Mouse (Mus musculus) brain, embryonic 14.5 days (tissue): ENCODE measurements around the gene Cntfr. TPM values are rescaled to one million over a fixed set of nuclear protein-coding genes. Genes with fewer than 3 reads are reported as not detected.
A peak's percentile ranks its signal among the peaks of the same experiment; 100 is the strongest.

Experiments
- DNase-seq: peaks from one replicate; pipeline ENCODE4 v3.0.0-alpha.2; 2011; ENCODE audit warnings: low read depth
- CTCF ChIP-seq: fragments of 200-500 bp; IDR thresholded peaks from 2 replicates; pipeline ENCODE4 v1.5.1; 2012; ENCODE audit warnings: inconsistent platforms, mild to moderate bottlenecking, moderate library complexity, borderline replicate concordance; ENCODE audit not compliant: insufficient read depth, insufficient read length; ENCODE audit errors: extremely low read depth
- POLR2A ChIP-seq: fragments of 200-500 bp; IDR thresholded peaks from 2 replicates; pipeline ENCODE4 v1.6.1; 2012; ENCODE audit warnings: mild to moderate bottlenecking, inconsistent platforms, borderline replicate concordance; ENCODE audit not compliant: poor library complexity, insufficient read depth, insufficient read length, severe bottlenecking; ENCODE audit errors: extremely low read depth
- polyA plus RNA-seq: library from polyadenylated mRNA; depleted of rRNA; stranded (reverse); fragments of >200 nt; gene quantifications from 2 replicates; pipeline ENCODE4 v1.2.3, GENCODE M21; 2012

Cntfr gene
- polyA plus RNA-seq, 1 experiment = 109 TPM

DNA sequence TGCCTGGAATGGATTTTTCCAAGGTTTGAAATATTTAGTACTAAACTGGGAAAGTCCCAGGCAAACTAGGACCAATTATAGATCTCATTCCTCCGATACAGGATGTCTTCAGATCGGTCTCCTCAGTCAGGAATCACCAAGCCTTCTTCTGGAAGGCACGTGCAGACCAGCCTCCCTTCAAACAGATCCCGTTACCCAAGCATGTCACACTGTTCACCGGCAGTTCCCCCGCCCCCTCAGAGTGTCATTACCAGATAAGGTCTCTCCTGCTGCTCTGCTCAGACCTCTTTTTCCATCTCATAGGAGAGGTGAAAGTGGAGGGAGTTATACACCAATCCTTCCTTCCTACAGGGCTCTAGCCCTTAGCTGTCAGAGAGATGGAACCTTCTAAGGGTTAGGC is 43.2 kb downstream of the Cntfr start:
- no peak for DNase-seq
- TF ChIP-seq CTCF (no peak), POLR2A (no peak)

- peak; percentile 88 for DNase-seq
- TF ChIP-seq CTCF = peak; percentile 82
- no peak for TF ChIP-seq POLR2A
Measured at GRCm38 (mm10) chr4:41653296-41653695, 43.6 kb downstream of the Cntfr start.

DNA sequence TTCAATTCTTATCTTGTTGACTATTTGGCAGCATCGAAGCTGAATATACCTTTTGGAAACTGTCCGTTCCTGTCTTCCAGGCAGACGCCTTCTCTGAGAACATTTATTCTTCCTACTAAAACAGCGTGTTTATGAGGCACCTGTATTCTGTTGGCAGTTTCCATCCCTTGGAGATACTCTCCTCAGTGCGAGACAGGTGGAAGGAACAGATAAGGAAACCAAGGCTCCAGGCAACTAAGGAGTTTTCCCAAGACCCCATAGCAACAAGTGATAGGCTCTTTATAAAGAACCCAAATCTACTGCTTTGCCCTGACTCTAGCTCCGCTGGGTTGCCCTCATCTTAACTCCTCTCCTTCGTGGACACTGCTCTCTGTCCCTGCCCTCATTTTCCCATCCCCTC is 48.3 kb downstream of the Cntfr start:
- DNase-seq = no peak
- TF ChIP-seq POLR2A = no peak
- no peak for TF ChIP-seq CTCF

- no peak for DNase-seq
- no peak for TF ChIP-seq POLR2A
- TF ChIP-seq CTCF = no peak
Measured at GRCm38 (mm10) chr4:41648157-41648556, 48.7 kb downstream of the Cntfr start.

- TF ChIP-seq POLR2A = no peak
- TF ChIP-seq CTCF = peak; percentile 52; the same call in 1 of the 2 replicates
- peak; percentile 65 for DNase-seq
Measured at GRCm38 (mm10) chr4:41645488-41645887, 51.4 kb downstream of the Cntfr start.

DNA sequence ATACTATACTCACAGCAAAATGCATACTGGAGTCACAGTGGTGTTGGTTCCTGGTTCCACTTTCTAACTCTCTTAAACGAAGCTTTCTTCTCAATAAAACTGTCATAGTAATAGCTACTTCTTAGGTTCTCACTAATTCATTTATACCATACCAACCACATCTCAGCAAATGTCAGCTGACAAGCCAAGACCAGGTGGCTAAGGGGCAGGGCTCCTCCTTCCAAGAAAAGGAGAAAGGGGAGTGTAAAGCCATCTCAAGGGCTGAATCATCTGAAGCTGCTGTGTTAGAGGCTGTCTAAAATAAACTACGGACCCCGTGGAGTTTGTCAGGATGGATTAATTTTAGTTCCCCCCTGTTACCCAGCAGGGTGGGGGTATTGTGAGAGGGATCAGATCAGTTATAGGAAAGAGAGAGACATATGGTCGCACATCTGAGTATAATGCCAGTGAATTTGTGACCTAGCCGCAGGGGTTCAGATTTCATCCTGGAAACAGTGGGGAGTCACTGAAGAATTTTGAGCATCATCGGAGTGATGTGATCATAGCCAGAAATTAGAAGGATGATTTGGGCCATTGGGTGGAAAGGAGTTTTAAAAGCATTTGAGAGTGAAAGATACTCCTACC is 55.6 kb downstream of the Cntfr start:
- DNase-seq = no peak
- TF ChIP-seq CTCF (no peak), POLR2A (no peak)

DNA sequence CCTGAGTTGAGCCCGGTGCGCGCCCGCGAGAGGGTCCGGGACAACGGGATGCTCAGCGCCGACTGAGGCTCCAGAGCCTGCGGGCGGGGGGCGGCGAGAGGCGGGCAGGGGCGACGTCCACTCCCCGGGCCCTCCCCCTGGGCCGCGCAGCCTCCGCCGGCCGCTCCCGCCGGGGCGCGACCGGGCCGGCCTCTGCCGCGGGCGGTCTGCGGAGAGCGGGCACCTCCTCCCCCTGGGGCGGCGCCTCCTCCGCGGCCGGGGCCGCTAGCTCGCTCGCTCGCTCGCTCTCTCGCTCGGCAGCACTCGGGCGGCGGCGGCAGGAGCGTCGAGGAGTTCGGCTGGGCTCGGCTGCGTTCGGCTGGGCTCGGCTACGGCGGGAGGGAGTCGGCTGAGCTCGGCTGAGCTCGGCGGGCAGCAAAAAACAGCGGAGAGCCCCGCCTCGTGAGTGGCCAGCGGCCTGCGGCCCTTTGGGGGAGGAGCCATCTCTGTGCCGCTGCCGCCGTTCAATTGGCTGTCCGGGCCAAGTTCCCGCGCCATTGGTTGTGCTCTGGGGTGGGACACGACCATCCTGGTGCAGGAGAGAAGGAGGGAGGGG is 56.9 kb downstream of the Cntfr start, which contains the start of gene Enho:
Gene Enho (minus strand): TSS at position 412 of the 595 bp plus-strand sequence.
- no peak for TF ChIP-seq CTCF
- peak; percentile 84 for TF ChIP-seq POLR2A
- peak; percentile 97 for DNase-seq

- TF ChIP-seq CTCF = no peak
- TF ChIP-seq POLR2A = no peak
- peak; percentile 61 for DNase-seq
Measured at GRCm38 (mm10) chr4:41639214-41639841, 57.6 kb downstream of the Cntfr start.

GRCm38 (mm10) chr4:41638828-41639213 is 58.1 kb downstream of the Cntfr start:
- DNase-seq = no peak
- TF ChIP-seq CTCF (no peak), POLR2A (no peak)

DNA sequence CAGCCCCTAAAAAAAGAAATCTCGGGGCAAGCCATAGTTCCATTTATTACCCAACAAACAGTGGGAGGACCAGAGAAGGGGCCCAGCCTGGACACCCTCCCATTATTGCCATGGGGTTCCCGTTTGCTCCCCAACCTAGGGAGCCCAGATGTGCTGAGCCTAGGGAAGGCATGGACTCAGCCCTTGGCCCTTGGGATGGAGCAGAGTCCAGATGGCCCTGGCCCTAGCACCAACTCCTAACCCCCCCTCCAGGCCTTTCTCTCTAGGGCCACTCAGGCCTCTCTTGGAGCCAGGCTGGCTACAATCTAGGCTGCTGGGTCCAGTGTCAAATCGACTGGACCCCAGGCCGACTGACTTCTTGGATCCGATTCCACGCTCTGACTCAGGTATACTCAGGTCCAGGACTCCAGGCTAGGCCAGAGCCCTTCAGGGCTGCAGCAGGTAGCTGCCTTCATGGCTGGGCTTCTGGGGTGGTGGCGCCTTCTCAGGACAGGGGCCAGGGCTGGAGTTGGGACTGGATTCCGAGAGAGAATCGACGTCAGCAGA is 58.6 kb downstream of the Cntfr start:
- no peak for DNase-seq
- no peak for TF ChIP-seq CTCF
- no peak for TF ChIP-seq POLR2A

GRCm38 (mm10) chr4:41636882-41637635 is 59.8 kb downstream of the Cntfr start:
- TF ChIP-seq POLR2A (no peak), CTCF (no peak)
- no peak for DNase-seq

- TF ChIP-seq CTCF (no peak), POLR2A (no peak)
- DNase-seq = no peak
Measured at GRCm38 (mm10) chr4:41636366-41636765, 60.5 kb downstream of the Cntfr start.

GRCm38 (mm10) chr4:41635906-41636305 is 61.0 kb downstream of the Cntfr start:
- TF ChIP-seq CTCF (no peak), POLR2A (no peak)
- DNase-seq = no peak

- no peak for TF ChIP-seq CTCF
- TF ChIP-seq POLR2A = no peak
- DNase-seq = no peak
Measured at GRCm38 (mm10) chr4:41635224-41635623, 61.7 kb downstream of the Cntfr start.

DNA sequence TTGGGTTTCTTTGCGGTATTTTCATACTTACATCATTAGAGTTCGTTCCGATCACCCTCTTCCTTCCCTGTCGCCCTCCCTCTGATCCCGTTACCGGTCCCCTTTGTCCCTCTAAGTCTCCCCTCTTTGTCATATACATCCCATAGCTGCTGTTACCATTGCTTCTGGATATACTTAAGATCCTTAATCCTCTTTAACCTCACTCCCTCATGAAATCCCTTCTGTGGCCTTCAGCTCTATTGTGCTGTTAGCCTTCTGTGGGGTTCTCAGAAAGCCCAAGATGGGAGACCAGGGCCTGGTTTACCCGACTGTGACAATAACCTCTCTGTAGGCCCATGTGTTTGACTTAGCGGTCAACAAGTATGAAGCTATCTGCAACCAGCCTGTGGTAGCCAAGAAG is 62.3 kb downstream of the Cntfr start:
- DNase-seq = no peak
- TF ChIP-seq CTCF (no peak), POLR2A (no peak)
